Mouse (Mus musculus): Measurements from ENCODE around the gene Hist1h4d.

GRCm38 (mm10) chr13:23550761-23551145, 30.6 kb upstream of the Hist1h4d start:
- TF ChIP-seq POLR2A (IDR thresholded peaks at IDR 0.05; ENCODE audit: insufficient read depth, low read depth, low read length) = no peak
- TF ChIP-seq CTCF (IDR thresholded peaks at IDR 0.05; ENCODE audit: insufficient read depth, low read depth, low read length) = no peak

Measured in olfactory bulb, adult 2 months (tissue).